Mouse (Mus musculus): ENCODE measurements around the gene Gm43518. TPM values are rescaled to one million over a fixed set of nuclear protein-coding genes. Genes with fewer than 3 reads are reported as not detected.

Gm43518 gene
- polyA plus RNA-seq, 1 experiment = not detected

DNA sequence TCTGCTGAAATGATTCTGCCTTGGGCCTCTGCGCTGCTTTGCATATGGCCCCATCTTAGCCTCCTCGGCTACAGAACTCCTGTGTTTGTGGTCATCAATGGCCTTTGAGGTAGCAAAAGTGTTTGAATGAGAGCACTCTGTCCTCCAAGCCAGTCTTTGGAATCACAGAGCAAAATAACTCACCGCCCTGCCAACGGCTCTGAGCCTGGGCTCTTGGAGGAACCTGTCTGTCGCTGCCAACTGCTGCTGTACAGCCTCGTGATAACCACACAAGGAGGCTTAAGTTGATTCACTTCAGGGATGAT is 54.0 kb downstream of the Gm43518 start:
- no peak for TF ChIP-seq GATA1 (IDR thresholded peaks at IDR 0.05; ENCODE audit: low read length)

- no peak for TF ChIP-seq GATA1 (IDR thresholded peaks at IDR 0.05; ENCODE audit: low read length)
Measured at GRCm38 (mm10) chr5:123982838-123983237, 55.6 kb downstream of the Gm43518 start.

DNA sequence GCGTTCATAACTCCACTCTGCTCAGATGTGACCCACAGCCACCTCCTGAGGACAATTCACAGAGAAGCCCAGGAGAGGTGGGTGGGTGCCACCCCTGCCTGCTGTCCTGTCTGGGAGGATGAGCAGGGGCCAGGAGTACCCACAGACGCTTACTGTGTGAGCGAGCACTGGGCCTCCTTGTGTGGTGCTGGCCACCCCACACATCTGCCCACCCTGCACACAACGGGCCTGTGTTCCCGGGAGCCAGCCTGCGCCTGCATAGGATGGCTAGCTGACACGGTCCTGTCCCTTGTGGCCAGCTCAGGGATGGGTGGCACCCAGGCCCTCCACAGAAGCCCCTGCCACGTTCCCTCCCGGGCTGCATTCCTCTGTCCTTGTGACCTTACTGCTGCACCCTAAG is 58.2 kb downstream of the Gm43518 start:
- no peak for TF ChIP-seq GATA1 (IDR thresholded peaks at IDR 0.05; ENCODE audit: low read length)

- no peak for TF ChIP-seq GATA1 (IDR thresholded peaks at IDR 0.05; ENCODE audit: low read length)
Measured at GRCm38 (mm10) chr5:123986925-123987324, 59.7 kb downstream of the Gm43518 start.

- TF ChIP-seq GATA1 (IDR thresholded peaks at IDR 0.05; ENCODE audit: low read length) = no peak
Measured at GRCm38 (mm10) chr5:123987511-123987910, 60.3 kb downstream of the Gm43518 start.

Other genes starting within 250 kb of the Gm43518 start
- gene Clip1, start 242.8 kb upstream of the Gm43518 start, polyA plus RNA-seq (2012) = 17.4 and 20.2 TPM in 2 replicates
- 98.2 and 122 TPM in 2 replicates for gene Zcchc8, start 206.3 kb upstream of the Gm43518 start, polyA plus RNA-seq (2012)
- 4.1 and 14.3 TPM in 2 replicates for gene Rsrc2, start 178.0 kb upstream of the Gm43518 start, polyA plus RNA-seq (2012)
- 3.4 and 3.5 TPM in 2 replicates for gene Kntc1, start 177.7 kb upstream of the Gm43518 start, polyA plus RNA-seq (2012)
- gene Hcar2, start 61.9 kb upstream of the Gm43518 start, polyA plus RNA-seq (2012) = not detected in 2 replicates
- not detected in 2 replicates for gene Hcar1, start 47.4 kb upstream of the Gm43518 start, polyA plus RNA-seq (2012)
- 169 and 194 TPM in 2 replicates for gene Denr, start 20.2 kb upstream of the Gm43518 start, polyA plus RNA-seq (2012)
- 4.1 and 6.2 TPM in 2 replicates for gene Ccdc62, start 3.3 kb downstream of the Gm43518 start, polyA plus RNA-seq (2012)
- gene Hip1r, start 46.2 kb downstream of the Gm43518 start, polyA plus RNA-seq (2012) = 20.2 and 23.1 TPM in 2 replicates
- 137 and 177 TPM in 2 replicates for gene Vps37b, start 104.9 kb downstream of the Gm43518 start, polyA plus RNA-seq (2012)
- gene Abcb9, start 168.4 kb downstream of the Gm43518 start, polyA plus RNA-seq (2012) = 1.0 and 1.4 TPM in 2 replicates
- gene Ogfod2, start 184.9 kb downstream of the Gm43518 start, polyA plus RNA-seq (2012) = 58.9 and 82.0 TPM in 2 replicates
- 135 and 142 TPM in 2 replicates for gene Arl6ip4, start 188.7 kb downstream of the Gm43518 start, polyA plus RNA-seq (2012)